Mouse (Mus musculus) adrenal gland, postnatal 10 days (tissue): ENCODE measurements at regions not wholly inside any gene's neighbourhood (a gene's known extent, or its start where the extent isn't known, plus 50 kb on each side); places are given as distances from the start of the nearest gene placed in this dataset.
A peak's percentile ranks its signal among the peaks of the same experiment; 100 is the strongest.

Experiments
- DNase-seq: peaks from one replicate; pipeline ENCODE4 v3.0.0; 2021; ENCODE audit warnings: mixed read lengths

GRCm38 (mm10) chr9:43930476-43930875 lies 112.7 kb upstream of the Thy1 start:
- DNase-seq: no peak

- DNase-seq: no peak
These were observed 109.0 kb upstream of the Thy1 start for GRCm38 (mm10) chr9:43934012-43934690.

- DNase-seq: peak; percentile 47
These were observed 108.5 kb upstream of the Thy1 start for GRCm38 (mm10) chr9:43934691-43935064.

GRCm38 (mm10) chr9:43939336-43939735 lies 103.8 kb upstream of the Thy1 start:
- DNase-seq: no peak

- DNase-seq: no peak
These were observed 101.0 kb upstream of the Thy1 start for GRCm38 (mm10) chr9:43942147-43942546.

GRCm38 (mm10) chr9:43943522-43943921 lies 99.7 kb upstream of the Thy1 start:
- DNase-seq: no peak

GRCm38 (mm10) chr9:43944816-43945741 lies 98.1 kb upstream of the Thy1 start:
- peak; percentile 28 for DNase-seq

GRCm38 (mm10) chr9:43945997-43946649 lies 97.1 kb upstream of the Thy1 start:
- no peak for DNase-seq

GRCm38 (mm10) chr9:43947089-43947488 lies 96.1 kb upstream of the Thy1 start:
- no peak for DNase-seq

- no peak for DNase-seq
These were observed 95.6 kb upstream of the Thy1 start for GRCm38 (mm10) chr9:43947490-43948150.

- DNase-seq: peak; percentile 25
These were observed 90.1 kb upstream of the Thy1 start for GRCm38 (mm10) chr9:43953128-43953527.

GRCm38 (mm10) chr9:43959541-43959940 lies 83.6 kb upstream of the Thy1 start:
- peak; percentile 78 for DNase-seq

- no peak for DNase-seq
These were observed 81.8 kb upstream of the Thy1 start for GRCm38 (mm10) chr9:43961431-43961830.

- no peak for DNase-seq
These were observed 78.0 kb upstream of the Thy1 start for GRCm38 (mm10) chr9:43965171-43965570.

GRCm38 (mm10) chr9:43965811-43966210 lies 77.4 kb upstream of the Thy1 start:
- no peak for DNase-seq

- no peak for DNase-seq
These were observed 73.0 kb upstream of the Thy1 start for GRCm38 (mm10) chr9:43970043-43970795.

- DNase-seq: no peak
These were observed 72.3 kb upstream of the Thy1 start for GRCm38 (mm10) chr9:43970858-43971257.

- DNase-seq: peak; percentile 79
These were observed 70.9 kb upstream of the Thy1 start for GRCm38 (mm10) chr9:43972290-43972689.

- DNase-seq: no peak
These were observed 67.8 kb upstream of the Thy1 start for GRCm38 (mm10) chr9:43975405-43975804.

- DNase-seq: no peak
These were observed 66.8 kb upstream of the Thy1 start for GRCm38 (mm10) chr9:43976366-43976765.

- no peak for DNase-seq
These were observed 65.4 kb upstream of the Thy1 start for GRCm38 (mm10) chr9:43977773-43978172.

- no peak for DNase-seq
These were observed 61.8 kb upstream of the Thy1 start for GRCm38 (mm10) chr9:43981376-43981775.
